Mouse (Mus musculus) liver, adult 2 months (tissue): ENCODE data around the gene Ccdc88c. TPM values are rescaled to one million over a fixed set of nuclear protein-coding genes. Genes with fewer than 3 reads are reported as not detected.

ENCODE experiments used
- DNase-seq: peaks from one replicate; pipeline ENCODE4 v3.0.0-alpha.2; 2011; ENCODE audit warnings: low read depth, low spot score; ENCODE audit errors: extremely low read depth
- H3K27ac ChIP-seq: fragments of 200-500 bp; replicated peaks from 2 replicates; pipeline ENCODE4 v1.5.1; 2012; ENCODE audit warnings: low read depth, mild to moderate bottlenecking, control low read depth, inconsistent platforms, low read length; ENCODE audit not compliant: insufficient read depth
- H3K27me3 ChIP-seq: fragments of 200-500 bp; 2 replicates; pipeline ENCODE4 v1.6.1; 2012; ENCODE audit warnings: mild to moderate bottlenecking, moderate library complexity, low read length, inconsistent platforms; ENCODE audit not compliant: control insufficient read depth, insufficient read depth
- H3K36me3 ChIP-seq: fragments of 200-500 bp; 2 replicates; pipeline ENCODE4 v1.6.1; 2012; ENCODE audit warnings: low read length, inconsistent platforms; ENCODE audit not compliant: control insufficient read depth, insufficient read depth
- H3K4me1 ChIP-seq: fragments of 200-500 bp; 2 replicates; pipeline ENCODE4 v1.6.1; 2011; ENCODE audit warnings: low read length; ENCODE audit not compliant: control insufficient read depth, insufficient read depth
- H3K4me3 ChIP-seq: fragments of 200-500 bp; 2 replicates; pipeline ENCODE4 v1.5.1; 2011; ENCODE audit warnings: low read depth, mild to moderate bottlenecking, control low read depth, low read length, moderate library complexity; ENCODE audit not compliant: insufficient read depth
- H3K79me2 ChIP-seq: fragments of 200-500 bp; 2 replicates; pipeline ENCODE4 v1.6.1; 2012; ENCODE audit warnings: inconsistent platforms, mild to moderate bottlenecking, low read length, moderate library complexity; ENCODE audit not compliant: control insufficient read depth, insufficient read depth
- H3K9ac ChIP-seq: fragments of 200-500 bp; 2 replicates; pipeline ENCODE4 v1.6.1; 2012; ENCODE audit warnings: low read depth, mild to moderate bottlenecking, control low read depth, inconsistent platforms, low read length
- CTCF ChIP-seq: fragments of 200-500 bp; IDR thresholded peaks from 2 replicates; pipeline ENCODE4 v1.5.1; 2011; ENCODE audit warnings: low read depth, low read length, control low read depth
- POLR2A ChIP-seq: fragments of 200-500 bp; IDR thresholded peaks from 2 replicates; pipeline ENCODE4 v1.6.1; 2011; ENCODE audit warnings: low read length, control low read depth; ENCODE audit not compliant: insufficient read depth; ENCODE audit errors: extremely low read depth
- WGBS: fragments of 180-500 bp; shearing (Covaris S2); methylation state at CpG from one replicate; pipeline ENCODE4 v1.1.7; 2018; 5-methylcytosine and 5-hydroxymethylcytosine counted together
- polyA plus RNA-seq: library from polyadenylated mRNA; depleted of rRNA; stranded (reverse); fragments of >200 nt; gene quantifications from 2 replicates; pipeline ENCODE4 v1.2.3, GENCODE M21; 2012
- total RNA-seq: library from RNA; depleted of rRNA; stranded (reverse); fragments of >200 nt; gene quantifications from 2 replicates; pipeline ENCODE4 v1.2.3, GENCODE M21; 2014

Ccdc88c gene
- total and polyA plus RNA-seq, 2 experiments = 1.1 to 1.3 TPM

GRCm38 (mm10) chr12:100952193-100952931 is 76.5 kb downstream of the Ccdc88c start:
- no peak overlapping the region for H3K9ac ChIP-seq
- 32% methylated on average over 9 of the region's 9 CpGs for WGBS
- peak; percentile 44 for DNase-seq
- H3K79me2 ChIP-seq = no peaks in the 10 kb centered on the region
- H3K27ac ChIP-seq = no peak overlapping the region
- no peaks in the 10 kb centered on the region for H3K27me3 ChIP-seq
- H3K4me3 ChIP-seq = no peak overlapping the region
- no peak for TF ChIP-seq POLR2A
- TF ChIP-seq CTCF = peak; percentile 87
- no peaks in the 10 kb centered on the region for H3K36me3 ChIP-seq
- H3K4me1 ChIP-seq = no peaks in the 10 kb centered on the region; the same call in 1 of the 2 replicates

DNA sequence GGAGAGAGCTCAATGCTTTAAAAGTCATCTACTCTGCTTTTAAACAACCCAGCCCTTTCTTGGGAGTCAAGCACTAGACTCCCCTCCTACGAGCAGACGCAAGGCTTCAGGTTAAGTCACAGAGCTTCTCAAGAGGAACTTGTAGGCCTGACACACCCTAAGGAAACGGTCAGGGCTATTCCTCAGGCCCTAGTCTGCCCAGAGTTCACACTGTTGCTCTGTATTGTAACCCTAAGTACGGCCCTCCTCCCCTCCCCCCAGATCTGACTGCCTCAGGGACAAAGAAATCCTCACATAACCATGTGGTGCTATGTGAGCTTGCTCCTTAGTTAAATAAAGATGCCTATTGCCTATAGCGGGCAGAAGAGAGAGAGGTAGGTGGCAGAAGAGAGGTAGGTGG is 79.7 kb downstream of the Ccdc88c start:
- Histone ChIP-seq H3K27ac (no peak overlapping the region), H3K4me1 (no peaks in the 10 kb centered on the region; the same call in 1 of the 2 replicates), H3K27me3 (no peaks in the 10 kb centered on the region), H3K4me3 (no peak overlapping the region), H3K79me2 (no peaks in the 10 kb centered on the region), H3K9ac (no peak overlapping the region), H3K36me3 (no peaks in the 10 kb centered on the region)
- TF ChIP-seq POLR2A (no peak), CTCF (no peak)
- no peak for DNase-seq
- 78% methylated on average over 5 of the region's 5 CpGs for WGBS

DNA sequence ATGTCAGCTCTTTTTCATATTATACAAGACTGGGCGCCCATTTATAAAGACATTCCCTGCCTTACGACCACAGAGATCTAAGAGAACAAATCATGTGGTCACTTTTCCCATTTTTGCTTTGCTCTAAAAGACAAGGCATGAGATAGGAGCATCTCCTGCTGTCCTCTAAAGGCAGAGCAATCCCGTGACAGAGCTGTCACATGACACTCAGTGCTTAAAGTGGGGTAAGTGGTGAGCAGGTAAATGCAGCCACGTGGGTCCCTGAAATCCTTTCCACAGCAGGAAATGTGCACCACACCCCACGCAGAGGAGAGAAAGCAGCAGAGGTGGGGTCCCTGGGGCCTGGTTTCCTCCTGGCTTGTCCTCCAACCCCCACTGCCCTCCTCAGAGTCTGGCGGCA is 80.8 kb downstream of the Ccdc88c start:
- TF ChIP-seq CTCF = no peak
- TF ChIP-seq POLR2A = no peak

GRCm38 (mm10) chr12:100945948-100946347 is 82.9 kb downstream of the Ccdc88c start:
- WGBS = 85% methylated on average over 12 of the region's 12 CpGs
- Histone ChIP-seq H3K36me3 (no peaks in the 10 kb centered on the region), H3K4me1 (no peaks in the 10 kb centered on the region)

More for the DNA sequence above, 80.8 kb downstream of the Ccdc88c start:
- Histone ChIP-seq H3K27ac (no peak overlapping the region), H3K79me2 (no peaks in the 10 kb centered on the region), H3K36me3 (no peaks in the 10 kb centered on the region), H3K4me3 (no peak overlapping the region), H3K4me1 (no peaks in the 10 kb centered on the region), H3K27me3 (no peaks in the 10 kb centered on the region), H3K9ac (no peak overlapping the region)
- 85% methylated on average over 6 of the region's 6 CpGs for WGBS
- no peak for DNase-seq

GRCm38 (mm10) chr12:100945501-100945900 is 83.4 kb downstream of the Ccdc88c start:
- Histone ChIP-seq H3K4me3 (no peak overlapping the region), H3K79me2 (no peaks in the 10 kb centered on the region), H3K36me3 (no peaks in the 10 kb centered on the region), H3K27me3 (no peaks in the 10 kb centered on the region), H3K4me1 (no peaks in the 10 kb centered on the region), H3K9ac (no peak overlapping the region), H3K27ac (no peak overlapping the region)
- 80% methylated on average over 12 of the region's 12 CpGs for WGBS
- no peak for TF ChIP-seq CTCF
- no peak for TF ChIP-seq POLR2A
- DNase-seq = no peak

More at GRCm38 (mm10) chr12:100945948-100946347, 82.9 kb downstream of the Ccdc88c start:
- Histone ChIP-seq H3K4me3 (no peak overlapping the region), H3K9ac (no peak overlapping the region), H3K27ac (no peak overlapping the region), H3K27me3 (no peaks in the 10 kb centered on the region), H3K79me2 (no peaks in the 10 kb centered on the region)
- DNase-seq = no peak
- no peak for TF ChIP-seq POLR2A
- TF ChIP-seq CTCF = no peak

DNA sequence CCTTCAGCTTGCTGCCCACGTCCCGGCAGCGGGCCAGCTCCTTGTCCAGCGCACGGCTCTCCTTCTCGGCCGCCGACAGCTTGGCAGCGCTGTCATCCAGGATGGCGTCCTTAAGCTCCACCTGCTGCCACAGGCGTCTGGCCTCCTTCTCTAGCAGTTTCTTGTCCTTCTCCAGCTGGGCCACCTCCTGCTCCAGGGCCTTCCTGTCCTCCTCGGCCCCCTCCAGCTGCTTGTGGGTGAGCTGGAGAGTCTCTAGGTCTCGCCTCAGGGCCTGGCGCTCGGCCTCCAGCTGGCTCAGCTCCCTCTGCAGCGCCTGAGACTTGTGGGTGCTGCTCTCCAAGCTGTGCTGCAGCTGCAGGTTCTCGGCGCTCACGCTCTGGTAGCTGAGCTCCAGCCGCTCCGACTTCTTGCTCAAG is 83.9 kb downstream of the Ccdc88c start:
- no peaks in the 10 kb centered on the region for H3K36me3 ChIP-seq
- TF ChIP-seq POLR2A = no peak
- no peak for TF ChIP-seq CTCF

More for the DNA sequence above, 83.9 kb downstream of the Ccdc88c start:
- no peak for DNase-seq
- Histone ChIP-seq H3K4me1 (no peaks in the 10 kb centered on the region), H3K27ac (no peak overlapping the region), H3K79me2 (no peaks in the 10 kb centered on the region), H3K4me3 (no peak overlapping the region), H3K9ac (no peak overlapping the region), H3K27me3 (no peaks in the 10 kb centered on the region)
- WGBS = 89% methylated on average over 21 of the region's 21 CpGs
